Mouse (Mus musculus) kidney, adult 8-10 months (tissue): ENCODE data around the gene Gm21981.
"Not testable (repeated sequence)": the region's sequence is repeated elsewhere in the genome, so short reads cannot be mapped to it uniquely, and the experiment has no call there.

ENCODE experiments used
- DNase-seq, 2 experiments: peaks; one replicate each; pipeline ENCODE4 v3.0.0; 2022

Gene Gm21981

GRCm38 (mm10) chr17:47663009-47663713, 31.1 kb downstream of the Gm21981 start:
- no peak for DNase-seq

GRCm38 (mm10) chr17:47658741-47659243, 35.5 kb downstream of the Gm21981 start:
- DNase-seq = no peak

- no peak for DNase-seq
Observed at GRCm38 (mm10) chr17:47657901-47658300, 36.4 kb downstream of the Gm21981 start.

- no peak for DNase-seq
Observed at GRCm38 (mm10) chr17:47655697-47656096, 38.6 kb downstream of the Gm21981 start.

- DNase-seq = not testable (repeated sequence)
Observed at GRCm38 (mm10) chr17:47654346-47654745, 39.9 kb downstream of the Gm21981 start.

- no peak for DNase-seq
Observed at GRCm38 (mm10) chr17:47651953-47652352, 42.3 kb downstream of the Gm21981 start.

- DNase-seq = no peak
Observed at GRCm38 (mm10) chr17:47648966-47649365, 45.3 kb downstream of the Gm21981 start.

- DNase-seq = peak; percentile 68 to 85
Observed at GRCm38 (mm10) chr17:47646683-47647082, 47.6 kb downstream of the Gm21981 start.

- DNase-seq = no peak
Observed at GRCm38 (mm10) chr17:47642992-47643391, 51.3 kb downstream of the Gm21981 start.
